Mouse (Mus musculus): ENCODE measurements around the gene Abcg8.

Abcg8 gene

GRCm38 (mm10) chr17:84675951-84676366, at the start of gene Abcg8:
Abcg8 (plus strand) TSS chr17:84676302.
- peak; percentile 68 for DNase-seq

DNA sequence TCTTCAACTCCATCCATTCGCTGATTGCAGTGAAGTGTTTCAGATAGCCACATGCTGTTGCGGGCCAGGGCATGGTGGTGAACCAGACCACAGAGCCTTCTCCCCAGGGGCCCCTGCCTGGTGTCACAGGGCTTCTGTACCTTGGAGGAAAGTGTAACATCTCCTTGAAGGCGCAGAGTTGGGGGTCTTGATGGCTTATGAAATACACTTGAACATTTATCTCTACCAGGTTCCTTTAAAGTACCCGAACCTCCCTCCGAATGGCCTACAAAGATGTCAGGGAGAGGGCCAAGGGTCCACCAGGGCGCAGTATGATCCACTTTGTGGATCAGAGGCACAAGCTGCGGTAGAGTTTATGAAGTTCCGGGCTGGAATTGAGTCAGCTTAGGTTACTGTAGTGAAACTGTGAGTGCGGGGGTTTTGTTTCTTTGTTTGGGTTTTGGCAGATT, 49.2 kb upstream of the Abcg8 start:
- peak; percentile 53 for DNase-seq

DNA sequence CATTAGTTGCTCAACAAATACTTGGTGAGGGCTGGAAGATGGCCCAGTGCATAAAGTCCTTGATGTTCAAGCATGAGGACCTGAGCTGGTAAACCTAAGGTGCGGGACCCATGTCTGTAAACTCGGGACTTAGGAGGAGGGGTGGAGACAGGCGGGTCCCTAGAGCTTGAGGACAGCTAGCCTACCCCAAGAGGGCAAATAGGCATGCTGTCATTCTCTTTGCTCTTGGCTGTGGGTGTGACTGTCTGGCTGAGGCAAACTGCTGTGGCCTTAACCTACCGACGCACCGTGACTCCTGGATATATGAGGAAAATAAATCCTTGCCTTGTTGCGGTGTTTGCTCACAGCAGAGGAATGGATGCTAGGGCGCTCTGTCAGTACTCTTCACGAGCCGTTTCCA, 48.4 kb upstream of the Abcg8 start:
- DNase-seq = no peak

DNA sequence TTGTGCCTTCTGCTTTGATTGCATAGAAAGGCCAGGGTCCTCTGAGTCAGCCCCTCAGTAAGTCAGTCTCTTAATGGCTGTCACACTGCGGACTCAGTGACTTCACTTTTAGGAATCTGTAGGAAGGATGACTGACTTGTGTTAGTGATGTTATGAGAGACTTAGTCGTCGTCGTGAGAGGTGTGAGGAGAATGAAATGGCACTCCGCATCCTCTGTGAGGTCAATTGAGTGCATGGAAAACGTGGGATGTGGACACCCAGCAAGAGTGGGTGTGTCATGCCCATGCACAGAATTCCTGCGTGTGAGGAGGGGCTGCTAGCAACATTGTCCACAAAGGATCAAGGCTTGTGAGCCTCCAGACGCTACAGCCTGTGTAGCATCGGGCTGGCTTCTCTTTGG, 47.5 kb upstream of the Abcg8 start:
- no peak for DNase-seq

GRCm38 (mm10) chr17:84631836-84632235, 44.3 kb upstream of the Abcg8 start:
- no peak for DNase-seq

GRCm38 (mm10) chr17:84633443-84633842, 42.7 kb upstream of the Abcg8 start:
- DNase-seq = no peak

GRCm38 (mm10) chr17:84636328-84636727, 39.8 kb upstream of the Abcg8 start:
- no peak for DNase-seq

- no peak for DNase-seq
Observed at GRCm38 (mm10) chr17:84637971-84638370, 38.1 kb upstream of the Abcg8 start.

DNA sequence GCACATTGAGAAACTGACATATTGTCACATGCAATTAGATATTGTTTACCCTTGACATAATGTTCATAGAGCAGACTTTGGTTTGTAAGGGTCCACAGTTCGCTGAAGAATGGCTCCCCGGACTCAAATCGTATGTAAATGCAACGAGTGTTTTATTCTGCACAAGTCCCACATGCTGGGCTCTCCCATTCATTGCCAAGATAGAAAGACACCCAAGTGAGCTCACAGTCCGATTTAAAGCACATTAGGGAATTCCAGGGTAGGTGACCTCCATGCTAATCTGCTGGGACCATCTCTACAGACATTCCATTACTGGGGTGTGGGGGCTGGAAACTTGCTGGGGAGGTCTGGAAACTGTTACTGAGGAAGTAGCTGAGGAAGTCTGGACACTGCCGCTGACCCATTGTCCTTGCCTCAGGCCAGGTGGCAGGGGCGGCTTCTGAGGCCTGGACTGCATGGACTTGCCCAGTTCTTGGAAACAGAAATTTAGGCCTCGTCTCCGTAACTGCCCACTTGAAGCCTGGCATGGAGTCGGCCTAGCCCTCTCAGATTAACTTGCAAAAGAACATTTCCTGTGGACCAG, 36.2 kb upstream of the Abcg8 start:
- DNase-seq = no peak

- no peak for DNase-seq
Observed at GRCm38 (mm10) chr17:84641893-84642292, 34.2 kb upstream of the Abcg8 start.

- no peak for DNase-seq
Observed at GRCm38 (mm10) chr17:84642324-84642723, 33.8 kb upstream of the Abcg8 start.

DNA sequence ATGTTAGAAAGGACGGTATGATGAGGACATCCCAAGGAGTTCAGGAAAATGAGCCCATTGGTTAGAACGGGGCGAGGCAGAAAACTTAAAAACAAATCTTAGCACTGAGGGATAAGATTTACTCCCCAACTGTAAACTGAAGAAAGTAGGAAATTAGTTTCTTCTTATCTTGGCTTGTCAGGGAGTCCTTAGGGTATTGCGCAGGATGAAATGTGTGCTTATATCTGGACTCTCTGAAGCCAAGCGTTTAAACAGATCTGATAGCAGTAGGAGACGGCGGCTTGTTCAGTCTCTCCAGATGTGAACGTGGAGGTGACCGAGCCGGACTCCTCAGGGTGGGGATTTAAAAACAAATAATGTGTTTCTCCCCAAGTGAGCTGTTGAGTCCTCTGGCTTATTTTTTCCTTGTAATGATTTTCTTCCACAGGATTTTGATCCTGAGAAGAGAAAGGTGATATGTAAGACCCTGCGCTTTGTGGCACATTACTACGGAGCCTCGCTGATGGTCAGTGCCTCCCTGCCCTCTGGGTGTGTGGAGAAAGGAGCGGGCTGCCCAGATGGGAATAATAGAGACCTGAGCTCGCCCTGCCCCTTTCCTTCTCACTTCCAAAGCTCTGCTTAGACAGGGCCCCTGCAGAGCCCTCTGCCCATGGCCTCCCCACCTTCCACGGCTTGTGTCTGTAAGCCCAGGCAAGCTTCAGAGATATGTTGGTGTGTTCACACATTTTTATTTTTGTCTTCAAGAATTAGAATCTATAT, 31.6 kb upstream of the Abcg8 start:
- peak; percentile 43 for DNase-seq

DNA sequence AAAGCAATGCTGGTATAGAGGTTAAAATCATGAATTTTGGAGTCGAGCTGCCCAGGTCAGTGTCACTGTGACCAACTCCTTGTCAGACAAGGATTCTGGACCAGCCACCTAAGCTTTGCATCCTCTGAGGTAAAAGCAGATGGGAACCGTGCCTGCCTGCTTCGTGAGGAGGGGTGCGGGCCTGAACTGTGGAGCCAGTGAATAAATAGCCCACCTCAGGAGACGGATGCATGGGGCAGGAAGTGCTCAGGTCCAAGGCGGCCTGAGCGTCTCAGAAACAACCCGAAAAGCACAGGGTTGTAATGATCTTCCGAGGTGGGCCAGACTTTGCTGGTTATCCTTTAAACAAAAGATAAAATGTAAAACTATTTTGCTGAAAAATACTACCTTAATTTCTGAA, 31.0 kb upstream of the Abcg8 start:
- DNase-seq = no peak

DNA sequence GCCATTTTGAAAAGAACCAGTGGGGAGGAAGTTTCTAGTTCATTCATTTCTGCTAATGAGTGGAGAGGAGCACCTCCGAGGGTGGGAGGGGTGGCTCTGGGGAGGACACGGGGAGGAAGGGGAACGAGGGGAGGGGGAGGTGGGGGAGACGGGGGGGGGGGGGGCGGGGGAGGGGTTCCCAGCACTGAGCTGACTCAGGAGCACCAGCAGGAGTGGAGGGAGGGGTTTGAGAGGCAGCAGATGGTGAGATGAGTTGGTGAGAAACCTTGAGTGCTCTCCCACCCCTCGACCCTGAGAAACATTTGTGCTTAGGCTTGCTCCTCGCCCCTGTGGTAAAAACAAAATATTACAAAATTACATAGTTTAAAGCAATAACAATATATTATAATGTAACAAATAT, 30.2 kb upstream of the Abcg8 start:
- DNase-seq = peak; percentile 36

DNA sequence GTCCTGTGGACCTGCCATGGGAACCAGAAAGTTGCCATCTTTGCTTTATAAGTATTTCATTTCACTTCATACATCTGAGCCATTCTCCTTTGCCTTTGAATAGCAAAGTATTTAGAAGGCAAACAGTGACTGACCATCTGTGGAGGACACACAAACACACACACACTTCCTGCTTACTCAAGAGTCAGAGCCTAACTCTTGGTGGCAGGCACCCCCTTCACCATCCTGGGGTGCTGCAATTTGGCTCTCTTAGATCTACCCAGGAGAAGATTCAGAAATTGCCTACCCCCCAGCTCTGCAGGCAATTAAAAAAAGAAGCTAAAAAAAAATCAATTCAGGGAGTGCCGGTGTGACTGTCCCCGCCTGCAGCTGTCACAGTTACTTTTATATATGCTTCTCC, 29.6 kb upstream of the Abcg8 start:
- DNase-seq = no peak

DNA sequence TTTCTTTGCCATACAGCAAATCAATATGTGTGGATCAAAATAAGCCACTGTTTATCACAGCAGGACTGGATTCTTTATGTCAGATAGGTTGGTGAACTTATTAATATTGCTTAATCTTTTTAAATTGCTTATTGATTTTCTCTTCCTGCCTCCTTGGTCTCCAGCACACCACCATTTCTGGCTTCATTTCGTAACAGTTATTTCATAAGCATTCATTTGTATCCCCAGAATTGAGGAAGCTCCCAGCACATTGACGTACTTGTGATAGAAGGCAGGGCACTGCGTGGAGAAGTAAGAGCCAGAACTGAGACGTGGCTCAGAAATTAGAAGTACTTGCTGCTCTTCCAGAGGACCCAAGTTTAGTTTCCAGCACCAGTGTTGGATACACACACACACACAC, 28.5 kb upstream of the Abcg8 start:
- DNase-seq = no peak

DNA sequence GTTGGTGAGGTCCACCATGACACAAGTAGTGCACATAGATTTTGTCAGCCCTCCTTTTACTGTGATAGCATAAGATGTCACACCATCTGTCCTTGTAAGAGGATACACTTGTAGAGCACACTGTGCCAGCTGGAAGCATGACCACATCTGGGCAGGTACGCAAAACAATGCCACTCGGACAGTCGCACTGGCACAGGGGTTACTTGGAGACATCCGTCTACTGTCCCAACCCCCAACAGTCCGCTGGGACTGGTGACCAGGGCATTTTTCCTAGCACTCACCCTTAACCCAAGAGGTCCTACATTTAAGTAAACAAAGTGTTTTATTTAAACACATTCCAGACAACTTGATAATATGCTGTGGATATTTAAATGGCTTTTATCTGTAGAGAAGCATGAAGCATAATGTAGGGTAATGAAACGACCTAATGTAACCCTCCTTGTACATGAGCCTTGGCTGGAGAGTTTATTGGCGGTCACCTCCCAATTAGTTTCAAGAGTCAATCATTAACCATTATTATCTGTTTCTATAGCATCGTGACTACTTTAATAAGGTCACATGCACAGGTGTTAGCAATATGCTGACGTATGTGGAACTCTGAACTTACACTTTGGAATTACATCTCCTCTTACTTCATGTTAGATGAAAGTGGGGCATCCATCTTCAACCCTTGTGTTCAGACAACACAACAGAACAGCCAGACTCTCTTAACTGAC, 25.6 kb upstream of the Abcg8 start:
- DNase-seq = no peak

DNA sequence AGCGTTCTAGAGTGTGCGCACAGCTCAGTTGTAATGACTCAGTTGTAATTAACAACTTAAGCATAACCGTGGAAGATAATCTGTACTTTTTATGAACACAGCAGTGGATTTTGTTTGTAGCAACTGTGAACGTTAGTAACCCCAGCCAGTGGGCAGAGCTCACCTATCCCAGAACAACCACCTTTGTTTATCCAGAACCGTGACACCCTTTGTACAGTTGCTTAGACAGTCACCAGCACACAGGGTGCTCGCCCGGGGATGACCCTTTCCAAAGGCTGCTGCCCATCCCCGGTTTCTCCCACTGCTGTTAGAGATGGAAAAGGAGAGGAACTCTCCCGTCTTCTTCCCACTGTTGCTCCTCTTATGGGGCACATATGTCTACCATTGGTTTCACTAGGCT, 22.6 kb upstream of the Abcg8 start:
- DNase-seq = no peak

DNA sequence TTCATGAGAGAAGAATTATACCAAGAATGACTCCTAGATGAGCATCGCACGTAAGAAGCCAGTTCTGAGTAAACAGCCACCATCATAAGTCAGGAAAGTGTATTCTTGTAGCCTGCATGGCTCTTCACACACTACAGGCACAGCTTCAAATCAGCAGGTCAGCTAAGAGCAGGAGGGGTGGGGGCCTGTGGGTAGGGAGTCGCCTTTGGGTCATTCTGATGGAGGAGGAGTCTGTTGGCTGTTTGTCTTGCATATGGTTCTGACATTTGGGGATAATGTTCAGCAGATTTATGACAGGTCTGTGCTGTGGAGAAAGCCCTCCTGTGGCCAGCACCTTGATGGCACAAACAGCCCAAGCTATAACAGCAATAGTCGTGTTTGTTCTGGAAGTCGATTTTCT, 19.9 kb upstream of the Abcg8 start:
- no peak for DNase-seq

GRCm38 (mm10) chr17:84656653-84657421, 19.3 kb upstream of the Abcg8 start:
- peak; percentile 55 for DNase-seq

GRCm38 (mm10) chr17:84657422-84657732, 18.7 kb upstream of the Abcg8 start:
- DNase-seq = no peak

- peak; percentile 66 for DNase-seq
Observed at GRCm38 (mm10) chr17:84657782-84658181, 18.3 kb upstream of the Abcg8 start.

DNA sequence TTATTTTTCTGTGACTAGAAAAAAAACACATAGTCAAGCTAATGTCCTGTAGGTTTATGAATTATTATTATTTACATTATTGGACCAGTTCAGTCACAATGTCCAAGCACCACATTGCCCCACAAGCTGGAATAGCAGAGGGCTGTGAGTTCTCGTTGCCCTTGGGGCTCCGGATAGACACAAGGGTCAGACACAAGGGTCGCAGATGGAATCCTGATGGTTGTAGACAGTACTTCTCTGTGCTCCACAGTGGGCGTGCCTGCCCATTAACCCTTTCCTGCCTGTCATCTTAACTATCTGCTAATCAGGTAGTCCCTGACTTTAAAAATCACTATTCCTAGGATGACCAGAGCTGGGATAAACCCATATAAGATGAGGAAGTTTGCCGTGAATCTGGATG, 17.9 kb upstream of the Abcg8 start:
- peak; percentile 68 for DNase-seq

DNA sequence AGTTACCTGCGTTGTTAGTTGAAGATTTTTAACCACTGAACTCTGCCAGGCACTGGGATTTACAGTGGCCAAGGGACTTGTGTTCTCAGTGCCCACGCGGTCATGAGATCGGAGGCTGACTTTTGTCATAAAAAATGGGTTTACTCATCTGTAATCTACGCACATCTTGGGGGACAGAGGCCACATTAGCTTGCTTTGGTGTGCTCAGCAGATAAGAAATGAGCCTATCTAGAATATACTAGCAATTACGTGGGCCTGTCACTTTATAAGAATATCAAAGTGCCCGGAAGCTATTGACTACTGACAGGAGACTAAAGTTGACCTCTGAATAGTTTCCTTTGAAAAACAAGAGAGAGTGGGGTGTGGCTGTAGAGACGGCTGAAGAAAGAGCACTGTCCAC, 17.2 kb upstream of the Abcg8 start:
- DNase-seq = no peak

Data from embryo, embryonic 11 days (tissue).